Mouse (Mus musculus): ENCODE results near the gene Tmem192.
"Not testable (repeated sequence)": the region's sequence is repeated elsewhere in the genome, so short reads cannot be mapped to it uniquely, and the experiment has no call there.

The Tmem192 gene

DNA sequence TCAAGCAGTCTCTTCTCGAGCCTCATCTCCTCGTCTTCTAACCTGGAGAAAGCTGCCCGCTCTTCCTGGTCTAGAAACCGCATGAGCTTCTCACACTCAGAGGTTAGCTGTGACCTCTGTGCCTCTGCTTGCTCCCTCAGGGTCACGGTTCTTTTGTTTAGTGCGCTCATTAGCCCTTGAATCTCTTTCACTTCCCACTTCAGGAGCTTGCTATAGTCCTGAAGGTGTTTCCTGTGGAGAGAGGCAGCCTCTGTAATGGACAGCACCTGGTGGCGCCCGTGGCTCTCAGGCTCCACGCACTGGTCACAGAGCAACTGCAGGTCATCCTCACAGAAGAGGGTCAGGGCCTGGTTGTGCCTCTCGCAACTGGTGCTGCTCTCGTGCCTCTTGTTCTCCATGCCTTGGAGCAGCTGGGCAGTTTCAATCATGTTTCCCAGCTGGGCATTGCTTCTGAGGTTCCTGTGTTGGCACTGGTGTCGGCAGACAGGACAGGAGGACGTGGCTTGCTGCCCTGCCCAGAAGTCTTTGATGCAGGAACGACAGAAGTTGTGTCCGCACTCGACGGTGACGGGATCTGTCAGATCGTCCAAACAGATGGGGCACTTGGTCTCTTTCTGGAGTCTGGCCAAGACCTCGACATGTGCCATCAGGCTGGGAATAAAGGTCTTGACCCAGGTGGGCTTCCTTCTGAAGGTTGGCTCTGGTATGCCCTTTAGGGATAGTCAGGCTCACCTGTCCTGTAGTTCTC lies 36.3 kb downstream of the Tmem192 start:
- DNase-seq (ENCODE audit: low read depth) = no peak

DNA sequence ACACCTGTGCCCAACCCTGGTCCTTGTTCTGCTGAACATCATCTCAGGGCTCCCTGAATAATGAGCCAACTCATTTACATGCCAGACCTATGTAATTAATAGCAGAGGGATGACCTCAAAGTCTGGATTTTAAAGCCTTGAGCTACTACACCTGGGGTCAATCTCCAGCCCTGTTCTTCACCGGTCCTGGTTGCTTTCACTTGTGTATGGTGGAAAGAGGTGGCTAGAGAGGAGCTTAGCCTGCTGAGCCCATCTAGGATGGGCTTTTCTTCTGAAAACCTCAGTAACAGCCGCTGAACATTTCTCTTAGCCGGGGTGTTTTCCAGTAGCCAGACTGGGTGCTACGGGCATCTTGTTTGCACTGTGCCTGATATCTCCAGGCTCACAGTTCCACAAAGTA lies 40.7 kb downstream of the Tmem192 start, which contains the start of gene Trim75:
Trim75 (minus strand) TSS at position 101 of the 400 bp plus-strand sequence.
- no peak for DNase-seq (ENCODE audit: low read depth)

DNA sequence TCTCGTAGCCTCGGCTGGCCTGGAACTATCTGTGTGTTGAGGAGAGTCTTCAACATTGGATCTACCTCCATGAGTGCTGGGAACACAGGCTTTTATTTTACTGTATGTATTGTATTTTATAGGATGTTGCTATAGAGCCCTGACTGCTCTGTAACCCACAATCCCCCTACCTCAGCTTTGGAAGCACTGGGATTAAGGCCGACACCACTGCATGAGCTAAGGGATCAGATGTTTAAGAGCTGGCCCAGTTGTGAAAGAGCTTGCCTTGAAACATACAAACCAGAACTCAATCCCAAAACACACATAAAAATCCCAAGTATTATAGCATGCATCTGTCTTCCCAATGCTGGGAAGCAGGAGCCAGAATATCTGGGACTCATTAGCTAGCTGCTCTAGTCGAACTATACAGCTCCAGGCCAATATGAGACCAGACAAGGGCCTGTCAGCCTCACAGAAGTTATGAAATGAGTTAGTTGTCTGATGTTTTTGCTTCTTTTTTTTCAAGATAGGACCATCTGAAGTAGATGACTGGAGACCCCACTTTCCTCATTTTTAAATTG lies 51.9 kb downstream of the Tmem192 start:
- no peak for DNase-seq (ENCODE audit: low read depth)

GRCm38 (mm10) chr8:65007616-65008015 lies 60.6 kb downstream of the Tmem192 start:
- not testable (repeated sequence) for DNase-seq (ENCODE audit: low read depth)

GRCm38 (mm10) chr8:65018423-65018822 lies 71.4 kb downstream of the Tmem192 start, which contains the start of the genes Trim61 and Trim60:
Gene Trim61 (minus strand): TSS chr8:65018523.
Gene Trim60 (minus strand): TSS chr8:65018584.
- DNase-seq (ENCODE audit: low read depth) = no peak
